Mouse (Mus musculus) lung, embryonic 16.5 days (tissue): ENCODE measurements at regions not wholly inside any gene's neighbourhood (a gene's known extent, or its start where the extent isn't known, plus 50 kb on each side); places are given as distances from the start of the nearest gene placed in this dataset.

ENCODE experiments used
- ATAC-seq: fragments of 200-750 bp; cut with Nextera tagmentation; 2 replicates; pipeline ENCODE4 v1.8.0; 2017; ENCODE audit warnings: low read depth, mild to moderate bottlenecking, moderate library complexity
- H3K27ac ChIP-seq: fragments of 300-500 bp; sonication (generic); 2 replicates; pipeline ENCODE4 v1.5.1; 2014; ENCODE audit warnings: mild to moderate bottlenecking, control low read depth, low read length
- H3K27me3 ChIP-seq: fragments of 300-500 bp; sonication (generic); 2 replicates; pipeline ENCODE4 v1.6.1; 2014; ENCODE audit warnings: low read depth, low read length, mixed read lengths; ENCODE audit not compliant: control insufficient read depth, insufficient read depth
- H3K36me3 ChIP-seq: fragments of 300-500 bp; sonication (generic); 2 replicates; pipeline ENCODE4 v1.6.1; 2014; ENCODE audit warnings: low read length; ENCODE audit not compliant: control insufficient read depth, insufficient read depth
- H3K4me1 ChIP-seq: fragments of 300-500 bp; sonication (generic); replicated peaks from 2 replicates; pipeline ENCODE4 v1.6.1; 2014; ENCODE audit warnings: low read length, mixed read lengths; ENCODE audit not compliant: control insufficient read depth, insufficient read depth
- H3K4me2 ChIP-seq: fragments of 300-500 bp; sonication (generic); 2 replicates; pipeline ENCODE4 v1.6.1; 2014; ENCODE audit warnings: low read depth, low read length, control low read depth
- H3K4me3 ChIP-seq: fragments of 300-500 bp; sonication (generic); 2 replicates; pipeline ENCODE4 v1.5.1; 2014; ENCODE audit warnings: mild to moderate bottlenecking, low read length, control low read depth
- H3K9ac ChIP-seq: fragments of 300-500 bp; sonication (generic); 2 replicates; pipeline ENCODE4 v1.6.1; 2014; ENCODE audit warnings: low read length, control low read depth
- H3K9me3 ChIP-seq: fragments of 300-500 bp; sonication (generic); 2 replicates; pipeline ENCODE4 v1.6.1; 2016; ENCODE audit warnings: low read length; ENCODE audit not compliant: control insufficient read depth
- WGBS: fragments of 180-500 bp; shearing (Covaris S2); extraction: QIAGEN DNeasy Blood & Tissue Kit; methylation state at CpG from one replicate; pipeline ENCODE4 v1.1.7; 2014; 5-methylcytosine and 5-hydroxymethylcytosine counted together

DNA sequence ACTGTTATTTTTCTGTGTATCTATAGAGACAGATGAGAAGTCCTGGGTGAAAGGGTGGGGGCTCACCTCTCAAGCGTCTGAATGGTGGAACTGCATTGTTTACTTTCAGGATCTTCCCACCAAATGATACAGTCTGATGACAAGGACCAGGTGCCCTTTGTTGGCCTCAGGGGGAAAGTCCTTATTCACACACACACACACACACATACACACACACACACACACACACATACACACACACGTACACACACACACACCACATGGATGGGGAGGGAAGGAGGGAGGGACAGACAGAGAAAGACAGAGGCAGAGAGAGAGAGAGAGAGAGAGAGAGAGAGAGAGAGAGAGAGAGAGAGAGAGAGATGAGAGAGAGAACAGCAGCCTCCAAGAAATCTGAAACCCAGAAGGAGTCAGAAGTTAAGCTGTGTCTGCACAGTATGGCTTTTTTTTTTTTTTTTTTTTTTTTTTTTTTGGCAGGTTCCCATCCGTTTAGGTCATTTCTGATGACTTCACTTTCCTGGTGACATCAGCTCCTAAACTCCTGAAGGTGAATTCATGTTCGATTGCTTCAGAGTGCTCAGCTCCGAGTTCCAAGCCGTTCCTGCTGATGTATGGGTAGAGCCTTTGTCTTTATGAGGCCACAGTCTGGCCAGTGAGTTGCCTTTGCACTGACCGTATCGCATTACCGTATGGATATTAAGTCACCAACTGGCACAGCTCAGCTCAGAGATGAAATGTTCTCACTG is 273.4 kb downstream of the Kcnrg start:
- H3K4me2 ChIP-seq, result no peak overlapping the region
- ATAC-seq, result no peak; the same call in 1 of the 2 replicates
- H3K36me3 ChIP-seq, result no peaks in the 10 kb centered on the region
- no peaks in the 10 kb centered on the region for H3K9me3 ChIP-seq
- H3K27me3 ChIP-seq, result no peaks in the 10 kb centered on the region
- H3K4me1 ChIP-seq, result no peaks in the 10 kb centered on the region
- H3K4me3 ChIP-seq, result no peak overlapping the region
- H3K27ac ChIP-seq, result no peak overlapping the region
- H3K9ac ChIP-seq, result no peak overlapping the region
- 40% methylated on average over 9 of the region's 9 CpGs for WGBS

DNA sequence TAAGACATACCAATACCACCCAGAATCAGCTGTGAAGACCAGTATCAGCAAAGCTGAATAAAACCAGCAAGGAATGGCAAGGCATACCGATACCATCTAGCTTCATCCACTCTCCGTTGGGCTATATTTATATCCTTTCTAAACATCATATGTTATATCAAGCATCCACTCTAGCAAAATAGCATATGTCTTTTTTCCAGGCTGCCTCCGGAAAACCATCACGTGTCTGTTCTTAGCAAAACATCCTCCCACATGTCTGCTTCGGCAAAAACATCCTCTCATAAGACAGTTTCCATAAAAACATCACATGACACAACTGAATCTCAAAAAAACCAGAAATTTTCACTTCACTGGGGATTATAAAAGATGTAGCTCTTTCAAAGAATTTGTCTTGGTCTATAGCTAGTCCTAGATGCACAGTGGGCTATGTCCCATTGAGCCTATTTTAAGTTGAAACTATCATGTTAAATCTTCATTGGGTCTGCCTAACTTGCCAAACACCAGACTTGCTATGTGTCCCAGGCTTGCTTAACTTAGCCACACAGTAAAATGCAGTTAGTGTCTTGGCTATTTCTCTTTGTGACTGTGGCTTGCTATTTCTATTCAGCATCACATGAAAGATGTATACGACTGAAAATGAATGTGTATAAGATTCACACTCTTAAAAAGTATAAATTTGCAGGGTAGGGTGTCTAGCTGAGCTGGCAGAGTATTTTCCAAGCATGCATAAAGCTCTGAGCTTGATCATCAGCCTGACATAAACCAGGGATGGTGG is 278.2 kb downstream of the Kcnrg start:
- no peak overlapping the region for H3K27ac ChIP-seq
- no peaks in the 10 kb centered on the region for H3K9me3 ChIP-seq
- WGBS, result 61% methylated on average over 6 of the region's 6 CpGs
- H3K27me3 ChIP-seq, result no peaks in the 10 kb centered on the region
- H3K9ac ChIP-seq, result no peak overlapping the region
- no peaks in the 10 kb centered on the region for H3K4me1 ChIP-seq
- H3K36me3 ChIP-seq, result no peaks in the 10 kb centered on the region
- no peak for ATAC-seq
- H3K4me2 ChIP-seq, result no peak overlapping the region
- H3K4me3 ChIP-seq, result no peak overlapping the region

DNA sequence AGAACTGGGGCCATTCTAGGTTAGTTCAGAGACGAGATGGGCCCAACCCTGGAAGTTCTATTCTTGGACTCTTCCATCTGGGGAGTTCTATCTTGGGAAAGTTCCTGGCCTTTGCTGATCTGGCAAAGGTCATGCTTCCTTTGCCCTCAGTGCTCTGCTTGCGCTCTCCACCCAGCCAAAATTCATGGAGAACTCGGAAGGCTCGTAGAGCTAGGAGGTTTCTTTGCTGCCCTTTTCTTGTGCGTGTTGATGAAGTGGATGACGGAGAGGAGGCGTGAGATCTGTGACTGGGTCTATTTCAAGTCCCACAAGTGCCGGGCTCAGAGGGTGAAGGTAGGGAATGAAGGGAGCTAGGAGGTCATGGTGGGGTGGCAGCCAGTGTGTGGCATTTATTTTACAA is 282.4 kb downstream of the Kcnrg start:
- no peak overlapping the region for H3K4me3 ChIP-seq
- H3K9me3 ChIP-seq, result no peaks in the 10 kb centered on the region
- ATAC-seq, result no peak
- H3K9ac ChIP-seq, result no peak overlapping the region
- 57% methylated on average over 8 of the region's 8 CpGs for WGBS
- no peaks in the 10 kb centered on the region for H3K4me1 ChIP-seq
- H3K36me3 ChIP-seq, result no peaks in the 10 kb centered on the region
- H3K4me2 ChIP-seq, result no peak overlapping the region
- no peak overlapping the region for H3K27ac ChIP-seq
- H3K27me3 ChIP-seq, result no peaks in the 10 kb centered on the region

DNA sequence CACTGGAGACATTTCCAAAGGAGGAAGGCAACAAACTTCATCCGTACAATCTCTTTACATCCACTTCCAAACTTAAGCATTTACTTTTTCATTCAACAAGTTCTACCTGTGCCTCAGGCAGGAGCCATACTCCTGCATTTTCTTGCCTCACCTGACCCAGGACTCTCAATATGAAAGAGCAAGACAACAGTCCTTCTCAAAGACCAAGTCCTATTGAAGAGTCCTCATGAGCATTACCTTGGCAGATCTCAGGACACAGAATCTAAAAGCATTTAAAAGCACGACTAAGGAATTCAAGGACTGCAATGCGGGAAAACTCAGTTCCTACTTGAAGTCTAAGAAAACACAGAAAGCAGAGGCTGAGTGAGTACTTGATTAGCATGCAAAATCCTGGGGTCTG is 286.5 kb downstream of the Kcnrg start:
- H3K4me2 ChIP-seq, result no peak overlapping the region
- ATAC-seq, result 0 out of 2 replicates have a peak, but pooled peaks have one; percentile 49
- H3K36me3 ChIP-seq, result no peaks in the 10 kb centered on the region
- H3K27ac ChIP-seq, result no peak overlapping the region
- no peak overlapping the region for H3K4me3 ChIP-seq
- no peak overlapping the region for H3K9ac ChIP-seq
- H3K9me3 ChIP-seq, result no peaks in the 10 kb centered on the region
- H3K4me1 ChIP-seq, result no peaks in the 10 kb centered on the region
- no peaks in the 10 kb centered on the region for H3K27me3 ChIP-seq
- 52% methylated on average over 3 of the region's 3 CpGs for WGBS

DNA sequence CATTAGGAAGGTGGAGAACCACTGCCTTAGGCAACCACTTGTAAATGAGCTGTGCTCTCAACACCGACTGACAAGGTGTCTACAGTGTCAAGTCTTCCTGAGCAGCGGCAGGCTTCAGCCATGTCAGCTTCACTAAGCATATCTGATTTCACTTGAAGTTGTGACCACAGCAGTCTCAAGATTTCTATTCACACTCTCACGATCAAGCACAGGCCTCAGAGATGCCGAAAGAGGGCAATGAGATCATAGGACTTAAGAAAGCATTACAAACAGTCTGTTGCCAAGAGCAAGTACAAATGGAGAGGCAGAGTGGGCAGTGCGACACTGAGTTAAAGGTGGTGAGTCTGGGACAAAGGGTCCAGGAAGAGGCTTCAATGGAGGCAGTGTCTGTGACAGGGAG is 289.6 kb downstream of the Kcnrg start:
- Histone ChIP-seq H3K4me3 (no peak overlapping the region), H3K27ac (no peak overlapping the region), H3K9ac (no peak overlapping the region), H3K4me1 (no peaks in the 10 kb centered on the region), H3K4me2 (no peak overlapping the region), H3K27me3 (no peaks in the 10 kb centered on the region), H3K36me3 (no peaks in the 10 kb centered on the region), H3K9me3 (no peaks in the 10 kb centered on the region; the same call in 1 of the 2 replicates)
- ATAC-seq, result no peak
- WGBS, result 42% methylated on average over 5 of the region's 5 CpGs

DNA sequence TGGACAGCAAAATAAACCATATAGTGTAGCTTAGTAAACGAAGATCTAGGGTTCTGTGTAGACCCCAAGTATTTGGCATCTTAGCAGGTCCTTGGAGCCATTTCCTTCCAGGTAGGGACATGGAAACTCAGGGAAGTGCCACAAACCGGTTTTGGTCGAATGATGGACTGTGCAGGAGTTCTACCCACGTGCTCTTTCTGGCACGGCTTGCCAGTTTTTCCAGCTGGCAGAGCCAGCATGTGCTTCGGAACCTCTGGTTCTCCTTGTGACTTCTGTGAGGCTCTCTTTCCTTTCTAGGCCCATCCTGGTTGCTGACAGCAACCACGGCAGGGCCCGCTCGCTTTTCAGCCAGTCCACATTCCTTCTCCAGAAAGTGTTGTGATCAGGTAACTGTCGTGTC is 291.4 kb downstream of the Kcnrg start:
- H3K27me3 ChIP-seq, result no peaks in the 10 kb centered on the region
- no peaks in the 10 kb centered on the region; the same call in 1 of the 2 replicates for H3K9me3 ChIP-seq
- no peak overlapping the region for H3K4me2 ChIP-seq
- H3K4me3 ChIP-seq, result no peak overlapping the region
- no peaks in the 10 kb centered on the region for H3K36me3 ChIP-seq
- no peak overlapping the region for H3K9ac ChIP-seq
- ATAC-seq, result no peak
- WGBS, result 78% methylated on average over 10 of the region's 10 CpGs
- no peak overlapping the region for H3K27ac ChIP-seq
- no peaks in the 10 kb centered on the region for H3K4me1 ChIP-seq

DNA sequence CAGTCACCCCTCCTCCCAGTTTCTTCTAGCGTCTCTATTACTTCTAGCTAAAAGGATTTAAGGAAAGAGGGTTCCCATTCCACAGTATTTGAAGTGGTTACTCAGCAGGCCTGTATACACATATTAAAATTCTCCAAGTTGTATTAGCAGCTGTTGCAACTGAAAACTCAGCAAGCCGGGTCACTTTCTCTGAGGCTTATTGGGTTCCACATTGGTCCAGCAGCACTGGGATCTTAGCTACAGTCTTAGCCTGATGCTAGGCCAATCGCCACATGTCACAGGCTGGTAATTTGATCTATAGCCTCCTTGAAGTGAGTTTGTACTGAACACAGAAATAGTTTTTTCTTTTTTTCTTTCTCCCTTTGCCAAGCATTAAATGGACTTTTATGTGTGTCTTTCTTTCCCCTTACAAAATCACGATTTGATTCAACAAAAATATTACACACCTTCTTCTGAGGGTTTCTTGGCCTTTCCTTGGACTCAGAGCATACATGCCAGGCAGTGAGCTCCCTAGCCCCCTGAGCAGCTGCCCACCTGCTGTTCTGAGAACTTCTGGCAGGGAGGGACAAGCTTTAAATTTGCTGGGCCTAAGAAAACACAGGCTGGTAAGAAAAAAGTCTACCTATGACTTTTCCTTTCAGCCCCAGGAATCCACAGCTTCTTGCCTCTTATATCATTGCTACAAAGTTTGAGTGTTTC is 297.3 kb downstream of the Kcnrg start:
- H3K27me3 ChIP-seq, result no peaks in the 10 kb centered on the region
- no peaks in the 10 kb centered on the region; the same call in 1 of the 2 replicates for H3K9me3 ChIP-seq
- no peak overlapping the region for H3K27ac ChIP-seq
- ATAC-seq, result no peak
- H3K36me3 ChIP-seq, result no peaks in the 10 kb centered on the region
- H3K4me2 ChIP-seq, result no peak overlapping the region
- H3K4me3 ChIP-seq, result no peak overlapping the region
- 51% methylated on average over 4 of the region's 4 CpGs for WGBS
- H3K4me1 ChIP-seq, result no peaks in the 10 kb centered on the region
- no peak overlapping the region for H3K9ac ChIP-seq

DNA sequence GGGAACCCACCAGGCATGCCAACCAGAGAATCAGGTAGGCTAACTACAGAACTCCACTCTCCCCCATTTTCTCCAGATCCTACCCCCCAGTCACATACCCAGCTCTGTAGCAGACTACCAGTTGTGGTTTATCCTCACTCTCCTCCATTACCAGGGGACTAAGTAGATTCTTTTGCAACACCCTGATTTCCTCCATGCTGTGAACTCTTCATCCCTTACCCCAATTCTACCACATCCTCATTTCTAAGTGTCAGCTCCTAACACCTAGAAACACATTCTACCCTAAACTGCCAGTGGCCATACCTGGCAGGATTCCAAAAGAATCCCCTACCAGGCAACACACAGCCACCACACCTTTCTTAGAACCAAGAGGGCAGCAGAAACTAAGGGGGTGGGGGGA is 310.9 kb downstream of the Kcnrg start:
- no peak for ATAC-seq
- Histone ChIP-seq H3K4me2 (no peak overlapping the region), H3K9me3 (no peaks in the 10 kb centered on the region), H3K9ac (no peak overlapping the region), H3K27me3 (no peaks in the 10 kb centered on the region), H3K4me1 (no peaks in the 10 kb centered on the region), H3K4me3 (no peak overlapping the region), H3K36me3 (no peaks in the 10 kb centered on the region), H3K27ac (no peak overlapping the region)

DNA sequence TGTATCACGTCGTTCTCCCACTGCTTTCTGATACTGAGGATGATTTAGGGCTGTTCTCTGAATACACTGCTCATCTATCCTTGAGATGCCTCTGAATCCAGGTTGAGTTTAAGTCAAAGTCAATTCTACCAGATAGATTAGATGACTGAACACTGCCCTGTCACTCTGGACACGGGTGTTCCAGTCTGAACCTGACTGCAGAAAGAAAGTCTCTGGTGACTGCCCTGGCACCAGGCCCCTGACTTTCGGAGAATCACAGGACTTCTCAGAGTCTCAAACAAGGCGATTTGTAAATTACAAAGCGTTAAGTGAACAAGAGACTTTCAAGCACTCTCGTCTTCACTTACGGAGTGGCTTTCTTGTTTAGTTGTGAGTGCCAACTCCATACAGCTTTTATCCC is 324.6 kb downstream of the Kcnrg start:
- Histone ChIP-seq H3K9me3 (no peaks in the 10 kb centered on the region), H3K36me3 (no peaks in the 10 kb centered on the region), H3K27me3 (no peaks in the 10 kb centered on the region), H3K4me1 (no peaks in the 10 kb centered on the region), H3K4me3 (no peak overlapping the region), H3K9ac (no peak overlapping the region), H3K27ac (no peak overlapping the region), H3K4me2 (no peak overlapping the region)
- 60% methylated on average over 8 of the region's 8 CpGs for WGBS
- no peak for ATAC-seq
